Mouse (Mus musculus) MEL (cell line): ENCODE data around the gene Cpd.

Experiments used
- CTCF ChIP-seq, 3 experiments: IDR thresholded peaks in 2 of 3; conservative IDR thresholded peaks in 1 of 3; 2 replicates each; pipeline ENCODE4 v1.5.1; 2011 to 2012; ENCODE audit warnings: low read length in 3 of 3, low read depth in 2 of 3, mild to moderate bottlenecking in 2 of 3, improper control_type of control experiment in 1 of 3, inconsistent platforms in 1 of 3, mixed read lengths in 1 of 3, moderate library complexity in 1 of 3; ENCODE audit not compliant: control insufficient read depth in 1 of 3, insufficient read depth in 1 of 3, poor library complexity in 1 of 3, severe bottlenecking in 1 of 3
- EP300 ChIP-seq, 2 experiments: IDR thresholded peaks; 2 replicates each; pipeline ENCODE4 v1.6.1; 2011; ENCODE audit warnings: improper control_type of control experiment in 2 of 2, low read length in 2 of 2, low read depth in 1 of 2, mild to moderate bottlenecking in 1 of 2
- MAFK ChIP-seq: IDR thresholded peaks from 2 replicates; pipeline ENCODE4 v1.6.1; 2011; ENCODE audit warnings: low read depth, mild to moderate bottlenecking, low read length, improper control_type of control experiment, borderline replicate concordance
- MAX ChIP-seq: IDR thresholded peaks from 2 replicates; pipeline ENCODE4 v1.6.1; 2011; ENCODE audit warnings: low read length, improper control_type of control experiment
- MYB ChIP-seq: IDR thresholded peaks from 2 replicates; pipeline ENCODE4 v1.6.1; 2011; ENCODE audit warnings: mild to moderate bottlenecking, low read depth, low read length, improper control_type of control experiment
- MYC ChIP-seq: IDR thresholded peaks from 2 replicates; pipeline ENCODE4 v1.6.1; 2011; ENCODE audit warnings: low read depth, mild to moderate bottlenecking, low read length, improper control_type of control experiment, moderate library complexity
- POLR2A ChIP-seq, 2 experiments: IDR thresholded peaks; 2 replicates each; pipeline ENCODE4 v1.6.1; 2011 to 2012; ENCODE audit warnings: low read length in 2 of 2, mild to moderate bottlenecking in 2 of 2, control low read depth in 1 of 2, improper control_type of control experiment in 1 of 2, low read depth in 1 of 2, moderate library complexity in 1 of 2; ENCODE audit not compliant: control insufficient read depth in 1 of 2, insufficient read depth in 1 of 2, poor library complexity in 1 of 2
- TAL1 ChIP-seq: IDR thresholded peaks from 2 replicates; pipeline ENCODE4 v1.6.1; 2012; ENCODE audit warnings: mild to moderate bottlenecking, inconsistent platforms, low read length, moderate library complexity, mixed read lengths
- ZNF384 ChIP-seq: IDR thresholded peaks from 2 replicates; pipeline ENCODE4 v1.6.1; 2012; ENCODE audit warnings: low read depth, mild to moderate bottlenecking, inconsistent platforms, low read length, improper control_type of control experiment

- TF ChIP-seq EP300 (IDR thresholded peaks at IDR 0.05; ENCODE audit: low read depth in 1 of 2, low read length in 2 of 2) (no peak), MAX (no peak), POLR2A (IDR thresholded peaks at IDR 0.05; ENCODE audit: control insufficient read depth in 1 of 2, insufficient read depth in 1 of 2, low read depth in 1 of 2, low read length in 2 of 2, poor library complexity in 1 of 2) (no peak), ZNF384 (no peak), MAFK (no peak), TAL1 (no peak), CTCF (IDR thresholded peaks at IDR 0.05 in 2 of 3, conservative IDR thresholded peaks at IDR 0.05 in 1 of 3; ENCODE audit: control insufficient read depth in 1 of 3, insufficient read depth in 1 of 3, low read depth in 2 of 3, low read length in 3 of 3, poor library complexity in 1 of 3, severe bottlenecking in 1 of 3) (no peak), MYB (no peak), MYC (no peak)
These were observed 73.0 kb downstream of the Cpd start for GRCm38 (mm10) chr11:76773811-76774210.
